Mouse (Mus musculus) cortical plate, adult 2 months (tissue): Measurements from ENCODE around the gene Ebi3. TPM values are rescaled to one million over a fixed set of nuclear protein-coding genes. Genes with fewer than 3 reads are reported as not detected.
"Not testable (repeated sequence)": the region's sequence is repeated elsewhere in the genome, so short reads cannot be mapped to it uniquely, and the experiment has no call there.

Experiments used
- H3K27ac ChIP-seq: fragments of 200-500 bp; 2 replicates; pipeline ENCODE4 v1.5.1; 2012; ENCODE audit warnings: low read length, control low read depth, inconsistent platforms; ENCODE audit not compliant: insufficient read depth
- H3K4me1 ChIP-seq: fragments of 200-500 bp; 2 replicates; pipeline ENCODE4 v1.6.1; 2011; ENCODE audit warnings: low read length; ENCODE audit not compliant: control insufficient read depth, insufficient read depth
- H3K4me3 ChIP-seq: fragments of 200-500 bp; 2 replicates; pipeline ENCODE4 v1.5.1; 2011; ENCODE audit warnings: mild to moderate bottlenecking, low read length, control low read depth; ENCODE audit not compliant: insufficient read depth
- CTCF ChIP-seq: fragments of 200-500 bp; IDR thresholded peaks from 2 replicates; pipeline ENCODE4 v1.5.1; 2011; ENCODE audit warnings: mild to moderate bottlenecking, control low read depth, low read length; ENCODE audit not compliant: insufficient read depth; ENCODE audit errors: extremely low read depth
- POLR2A ChIP-seq: fragments of 200-500 bp; IDR thresholded peaks from 2 replicates; pipeline ENCODE4 v1.6.1; 2011; ENCODE audit warnings: mild to moderate bottlenecking, low read length, control low read depth; ENCODE audit not compliant: insufficient read depth; ENCODE audit errors: extremely low read depth
- polyA plus RNA-seq: library from polyadenylated mRNA; depleted of rRNA; stranded (reverse); fragments of >200 nt; gene quantifications from 2 replicates; pipeline ENCODE4 v1.2.3, GENCODE M21; 2012; rRNA removed

Ebi3 gene
- 2.1 and 2.3 TPM in 2 replicates for polyA plus RNA-seq

DNA sequence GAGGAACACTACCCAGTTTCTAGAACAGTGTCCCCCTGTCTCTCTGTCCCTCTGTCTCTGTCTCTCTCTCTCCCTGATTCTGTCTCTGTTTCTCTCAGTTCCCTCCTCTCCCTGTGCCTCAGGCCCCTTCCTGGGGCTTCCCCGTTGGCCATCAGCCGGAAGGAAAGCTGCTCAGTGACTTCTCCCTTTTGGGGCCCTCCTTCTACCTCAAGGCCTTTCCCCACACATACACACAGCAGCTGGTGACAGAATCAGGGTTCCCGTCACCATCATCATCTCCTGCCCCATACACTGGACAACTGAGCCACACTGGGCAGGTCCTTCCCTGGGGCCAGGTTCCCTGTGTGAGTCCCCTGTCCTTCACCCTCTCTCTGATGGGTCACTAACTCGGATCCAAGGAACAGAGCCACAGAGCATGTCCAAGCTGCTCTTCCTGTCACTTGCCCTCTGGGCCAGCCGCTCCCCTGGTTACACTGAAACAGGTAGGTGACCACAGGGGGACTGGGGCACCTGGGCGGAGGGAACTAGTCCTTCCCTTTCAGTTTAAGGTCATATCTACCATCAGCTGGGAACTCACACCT is at the start of gene Ebi3:
Gene Ebi3 (plus strand): TSS at position 194 of the 581 bp plus-strand sequence.
- TF ChIP-seq POLR2A = no peak
- no peak for TF ChIP-seq CTCF
- Histone ChIP-seq H3K4me3 (no peak within 1 kb of the TSS), H3K27ac (no peak within 1 kb of the TSS), H3K4me1 (no peaks in the 10 kb centered on the region; the same call in 1 of the 2 replicates)

DNA sequence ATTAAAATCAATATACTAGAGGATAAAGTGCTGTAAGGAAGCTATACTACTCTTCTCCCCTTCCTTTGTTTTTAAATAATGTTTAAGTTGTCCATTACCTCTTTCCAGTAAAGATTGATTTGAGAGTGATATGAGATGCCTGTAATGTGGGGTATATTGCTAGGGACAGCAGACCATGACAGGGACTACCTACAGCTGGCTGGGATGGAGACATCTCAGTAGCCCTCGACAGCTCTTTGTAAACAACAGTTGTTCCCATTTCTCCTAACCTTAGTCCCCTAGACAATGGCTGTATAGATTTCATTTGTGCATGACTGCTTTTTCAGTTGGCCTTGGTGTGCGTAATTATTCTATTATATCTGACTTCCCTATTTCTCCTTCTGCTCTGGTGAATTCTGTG is 49.4 kb upstream of the Ebi3 start:
- no peak overlapping the region for H3K27ac ChIP-seq
- TF ChIP-seq POLR2A = no peak
- TF ChIP-seq CTCF = no peak
- no peaks in the 10 kb centered on the region for H3K4me1 ChIP-seq
- no peak overlapping the region for H3K4me3 ChIP-seq

DNA sequence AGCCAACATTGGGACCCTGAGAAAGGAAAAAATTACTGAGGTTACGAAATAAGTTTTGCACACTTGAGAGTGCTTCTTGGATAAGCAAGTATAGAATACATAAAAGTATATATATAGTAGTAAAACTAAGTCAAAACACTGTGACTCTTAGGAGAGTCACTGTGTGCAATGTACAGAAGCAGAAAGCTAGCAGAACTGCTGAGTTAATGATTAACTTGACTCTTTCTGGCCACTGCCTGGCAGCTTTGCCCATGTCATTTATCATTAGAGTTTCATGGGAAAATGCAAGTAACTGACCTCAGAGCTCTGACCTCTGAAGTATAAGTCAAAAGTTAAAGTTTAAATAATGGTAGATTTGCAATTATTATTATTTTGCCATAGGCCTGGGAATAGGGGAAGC is 48.8 kb upstream of the Ebi3 start:
- Histone ChIP-seq H3K4me3 (no peak overlapping the region), H3K4me1 (no peaks in the 10 kb centered on the region), H3K27ac (no peak overlapping the region)
- TF ChIP-seq POLR2A (no peak), CTCF (no peak)

DNA sequence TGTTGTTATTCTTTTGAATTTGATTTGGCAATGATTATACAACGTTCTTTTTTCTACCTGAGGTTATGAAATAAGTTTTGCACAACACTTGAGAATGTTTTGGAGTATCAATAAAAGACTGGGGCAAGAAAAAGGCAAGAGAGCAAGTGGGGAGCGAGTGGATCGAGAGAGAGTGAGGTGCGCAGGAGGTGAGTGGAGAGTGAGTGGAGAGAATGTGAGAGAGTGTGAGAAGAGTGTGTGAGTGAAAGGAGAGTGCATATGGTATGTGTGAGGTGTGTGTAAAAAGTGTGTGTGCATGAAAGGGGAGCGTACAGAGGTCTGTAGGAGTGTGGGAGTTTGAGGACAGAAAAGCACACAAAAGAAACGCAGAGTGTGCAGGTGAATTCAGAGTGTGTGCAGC is 48.3 kb upstream of the Ebi3 start:
- no peak overlapping the region for H3K27ac ChIP-seq
- no peaks in the 10 kb centered on the region for H3K4me1 ChIP-seq
- H3K4me3 ChIP-seq = no peak overlapping the region
- TF ChIP-seq CTCF (no peak), POLR2A (no peak)

DNA sequence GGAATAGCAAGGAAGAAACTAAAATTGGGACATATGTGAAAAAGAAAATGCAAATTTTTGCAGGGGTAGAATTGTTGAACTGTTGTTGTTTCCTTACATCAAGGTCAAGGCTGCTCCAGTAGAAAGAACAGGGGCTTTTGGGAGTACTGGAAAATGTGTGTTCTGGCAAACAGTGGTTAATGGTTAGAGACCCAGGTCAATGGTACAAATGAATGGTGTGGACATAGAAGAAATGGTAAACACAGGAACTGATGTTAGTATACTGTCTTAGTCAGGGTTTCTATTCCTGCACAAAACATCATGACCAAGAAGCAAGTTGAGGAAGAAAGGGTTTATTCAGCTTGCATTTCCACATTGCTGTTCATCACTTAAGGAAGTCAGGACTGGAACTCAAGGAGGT is 45.8 kb upstream of the Ebi3 start:
- H3K4me1 ChIP-seq = no peaks in the 10 kb centered on the region

DNA sequence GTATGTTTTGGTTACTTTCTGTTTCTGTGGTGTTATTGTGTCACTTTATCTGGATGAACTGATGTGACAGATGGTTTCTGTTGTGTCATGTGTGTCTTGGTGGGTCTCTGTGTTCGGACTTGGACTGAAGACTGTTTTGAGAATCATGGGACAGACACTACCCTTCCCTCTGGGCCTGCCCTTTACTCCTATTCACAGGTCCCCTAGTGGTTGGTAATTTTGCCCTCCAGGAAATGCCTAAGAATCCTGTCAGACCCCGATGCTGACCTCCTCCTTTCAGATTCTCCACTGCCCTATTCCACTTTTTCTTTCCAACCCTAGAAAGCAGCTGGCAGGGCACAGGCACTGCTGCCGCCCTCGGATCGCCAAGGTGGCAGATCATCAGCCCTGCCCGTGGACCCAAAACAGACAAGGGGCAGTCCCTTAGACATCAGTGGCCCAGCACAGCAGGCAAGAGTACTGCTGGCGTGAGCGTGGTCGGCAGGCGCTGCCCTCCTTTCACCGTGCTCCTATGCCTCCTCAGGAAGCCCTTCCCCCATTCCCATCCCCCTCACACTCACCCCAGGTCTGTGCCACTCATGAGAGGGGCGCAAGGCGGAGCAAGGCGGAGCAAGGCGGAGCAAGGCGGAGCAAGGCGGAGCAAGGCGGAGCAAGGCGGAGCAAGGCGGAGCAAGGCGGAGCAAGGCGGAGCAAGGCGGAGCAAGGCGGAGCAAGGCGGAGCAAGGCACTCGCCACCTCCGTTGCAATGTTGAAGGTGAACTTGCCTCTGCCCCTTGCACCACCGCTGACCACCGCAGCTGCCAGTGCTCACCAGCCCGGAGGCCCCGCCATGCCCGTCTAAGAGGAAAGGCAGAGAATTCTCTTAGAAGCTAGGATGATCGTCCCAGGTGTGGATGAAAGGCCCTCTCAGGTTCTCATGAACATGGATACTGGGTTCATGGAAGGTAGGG is 20.6 kb upstream of the Ebi3 start:
- H3K4me3 ChIP-seq = peak overlapping the region; percentile 78
- no peaks in the 10 kb centered on the region; the same call in 1 of the 2 replicates for H3K4me1 ChIP-seq
- TF ChIP-seq CTCF (no peak), POLR2A (peak; percentile 49; the same call in 1 of the 2 replicates)
- H3K27ac ChIP-seq = peak overlapping the region; percentile 76

More for the DNA sequence above, 45.8 kb upstream of the Ebi3 start:
- Histone ChIP-seq H3K4me3 (no peak overlapping the region), H3K27ac (no peak overlapping the region)
- TF ChIP-seq CTCF = no peak
- no peak for TF ChIP-seq POLR2A

DNA sequence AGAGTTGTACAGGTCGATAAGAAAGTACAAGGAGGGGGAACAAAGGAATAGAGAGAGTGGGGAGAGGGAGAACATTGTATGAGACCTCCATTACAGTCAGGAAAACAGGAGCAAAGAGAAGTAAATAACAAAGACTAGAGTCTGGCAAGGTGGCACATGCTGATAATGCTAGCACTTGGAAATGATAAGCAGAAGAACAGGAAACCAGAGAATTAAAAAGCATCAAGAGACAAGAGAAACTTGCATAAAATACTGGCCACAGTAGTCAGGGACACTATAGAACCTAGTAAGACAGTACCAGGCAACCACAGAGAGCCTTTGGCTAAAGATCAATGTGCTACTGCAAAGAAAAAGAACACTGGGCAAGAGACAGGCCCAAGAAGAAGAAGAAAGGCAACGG is 19.8 kb upstream of the Ebi3 start:
- Histone ChIP-seq H3K4me1 (no peaks in the 10 kb centered on the region; the same call in 1 of the 2 replicates), H3K4me3 (peak overlapping the region; percentile 78; the same call in 1 of the 2 replicates), H3K27ac (peak overlapping the region; percentile 74; the same call in 1 of the 2 replicates)
- TF ChIP-seq CTCF = no peak
- no peak for TF ChIP-seq POLR2A

DNA sequence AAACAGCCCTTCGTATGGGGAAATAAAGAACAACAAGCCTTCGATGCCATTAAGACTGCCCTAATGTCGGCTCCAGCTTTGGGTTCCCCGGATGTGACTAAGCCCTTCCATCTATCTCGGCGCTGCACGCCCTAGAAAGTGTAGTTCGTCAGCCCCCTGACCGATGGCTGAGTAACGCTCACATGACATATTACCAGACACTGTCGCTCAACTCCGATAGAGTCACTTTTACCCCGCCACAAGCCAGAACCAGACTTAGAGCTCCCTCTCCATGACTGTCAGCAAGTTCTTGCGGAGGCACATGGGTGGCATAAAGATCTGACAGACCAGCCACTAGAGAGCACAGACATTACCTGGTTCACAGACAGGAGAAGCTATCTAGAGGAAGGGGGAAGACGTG is 19.2 kb upstream of the Ebi3 start:
- no peak overlapping the region for H3K27ac ChIP-seq
- no peak for TF ChIP-seq CTCF
- no peak overlapping the region for H3K4me3 ChIP-seq
- no peaks in the 10 kb centered on the region; the same call in 1 of the 2 replicates for H3K4me1 ChIP-seq

DNA sequence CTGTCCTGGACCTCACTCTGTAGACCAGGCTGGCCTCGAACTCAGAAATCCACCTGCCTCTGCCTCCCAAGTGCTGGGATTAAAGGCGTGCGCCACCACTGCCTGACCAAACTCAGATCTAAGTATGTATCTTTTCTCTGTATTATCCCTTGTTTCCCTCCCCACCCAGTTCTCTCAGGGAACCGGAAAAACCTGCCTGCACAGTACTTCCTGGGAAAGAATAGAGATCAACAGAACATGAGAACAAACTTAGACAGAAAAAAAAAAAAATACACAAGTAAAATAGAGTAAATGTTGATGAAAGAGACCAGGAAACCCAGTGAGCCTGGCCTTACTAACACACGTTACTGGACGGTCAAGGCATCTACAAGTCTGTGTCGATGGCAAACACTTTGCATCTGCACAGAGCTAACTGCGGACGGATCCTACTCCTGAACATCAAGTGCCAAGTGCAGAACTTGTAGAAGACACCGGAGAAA is 8.0 kb upstream of the Ebi3 start:
- not testable (repeated sequence) for H3K4me1 ChIP-seq
- Histone ChIP-seq H3K27ac (peak overlapping the region; percentile 66), H3K4me3 (peak overlapping the region; percentile 62)

DNA sequence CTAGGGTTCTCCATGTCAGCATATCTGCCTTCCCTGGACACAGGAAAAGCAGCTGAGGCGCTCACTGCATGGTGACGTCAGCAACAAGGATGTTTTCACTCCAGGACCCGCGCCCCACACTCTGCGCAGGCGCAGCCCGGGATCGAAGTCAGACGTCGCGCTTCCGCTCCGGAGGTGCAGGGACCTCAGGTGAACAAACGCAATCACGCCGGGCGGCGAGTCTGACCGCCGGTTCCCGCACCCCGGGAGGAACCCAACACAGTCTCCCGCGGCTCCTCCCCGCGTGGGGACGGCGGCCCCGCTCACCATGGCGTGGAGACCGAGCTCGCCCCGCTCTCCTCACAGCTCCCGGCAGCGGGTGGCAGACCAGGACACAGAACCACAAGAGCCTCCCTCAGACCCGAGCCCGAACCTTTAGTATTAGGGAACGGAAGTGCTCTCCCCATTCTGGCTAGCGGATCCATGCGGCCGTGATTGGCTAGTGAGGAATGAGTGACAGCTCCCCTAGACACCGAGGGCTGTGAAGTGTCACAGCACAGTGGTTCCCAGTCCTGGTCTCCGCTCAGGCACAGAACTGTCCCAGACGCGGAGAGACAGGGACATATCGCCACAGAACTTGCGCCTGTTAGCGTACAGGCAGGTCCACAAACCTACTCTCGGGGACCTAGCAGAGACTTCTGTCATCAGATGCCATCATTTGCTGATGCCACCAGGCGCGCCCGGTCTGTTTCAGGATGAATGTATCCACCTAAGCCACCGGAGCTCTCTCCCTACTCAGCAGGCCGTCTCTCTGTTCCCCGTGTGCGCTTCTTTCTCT is 7.4 kb upstream of the Ebi3 start:
- H3K4me1 ChIP-seq = not testable (repeated sequence)
- peak; percentile 87 for TF ChIP-seq POLR2A
- H3K4me3 ChIP-seq = peak overlapping the region; percentile 62
- H3K27ac ChIP-seq = peak overlapping the region; percentile 66
